Mouse (Mus musculus) forebrain, postnatal 0 days (tissue): ENCODE results near the gene March2. TPM values are rescaled to one million over a fixed set of nuclear protein-coding genes. Genes with fewer than 3 reads are reported as not detected.

Experiments
- ATAC-seq: fragments of 200-750 bp; cut with Nextera tagmentation; 2 replicates; pipeline ENCODE4 v1.8.0; 2017; ENCODE audit warnings: mild to moderate bottlenecking, moderate library complexity
- DNase-seq: peaks from one replicate; pipeline ENCODE4 v3.0.0-alpha.2; 2015
- H3K27ac ChIP-seq: fragments of 300-500 bp; sonication (generic); 2 replicates; pipeline ENCODE4 v1.5.1; 2014; ENCODE audit warnings: low read depth, mild to moderate bottlenecking, antibody characterized with exemption, low read length, moderate library complexity, mixed read lengths
- H3K27me3 ChIP-seq: fragments of 300-500 bp; sonication (generic); 2 replicates; pipeline ENCODE4 v1.6.1; 2014; ENCODE audit warnings: mild to moderate bottlenecking, low read length, mixed read lengths; ENCODE audit not compliant: insufficient read depth
- H3K36me3 ChIP-seq: fragments of 300-500 bp; sonication (generic); 2 replicates; pipeline ENCODE4 v1.6.1; 2014; ENCODE audit warnings: mild to moderate bottlenecking, moderate library complexity; ENCODE audit not compliant: insufficient read depth
- H3K4me1 ChIP-seq: fragments of 300-500 bp; sonication (generic); 2 replicates; pipeline ENCODE4 v1.6.1; 2014; ENCODE audit warnings: antibody characterized with exemption; ENCODE audit not compliant: insufficient read depth
- H3K4me2 ChIP-seq: fragments of 300-500 bp; sonication (generic); 2 replicates; pipeline ENCODE4 v1.6.1; 2014; ENCODE audit warnings: low read depth, mild to moderate bottlenecking, moderate library complexity
- H3K4me3 ChIP-seq: fragments of 300-500 bp; sonication (generic); 2 replicates; pipeline ENCODE4 v1.5.1; 2014; ENCODE audit warnings: low read depth, low read length, mixed read lengths
- H3K9ac ChIP-seq: fragments of 300-500 bp; sonication (generic); 2 replicates; pipeline ENCODE4 v1.6.1; 2014; ENCODE audit warnings: mild to moderate bottlenecking
- H3K9me3 ChIP-seq: fragments of 300-500 bp; sonication (generic); 2 replicates; pipeline ENCODE4 v1.6.1; 2016; ENCODE audit warnings: low read length
- CTCF ChIP-seq: sonication (generic); IDR thresholded peaks from 2 replicates; pipeline ENCODE4 v1.5.1; 2016; ENCODE audit warnings: antibody characterized with exemption, control low read depth, low read depth
- WGBS: fragments of 180-500 bp; shearing (Covaris S2); extraction: QIAGEN DNeasy Blood & Tissue Kit; methylation state at CpG from one replicate; pipeline ENCODE4 v1.1.7; 2014; 5-methylcytosine and 5-hydroxymethylcytosine counted together
- polyA plus RNA-seq: library from polyadenylated mRNA; unstranded; fragments of >200 nt; fragmentation: Nextera tagmentation; extraction: Ambion mirVana; gene quantifications from 2 replicates; pipeline ENCODE4 v1.2.1, GENCODE M21; 2015
- total RNA-seq: library from RNA; depleted of rRNA; stranded (reverse); fragments of >200 nt; gene quantifications from 2 replicates; pipeline ENCODE4 v1.2.3, GENCODE M21; 2014

March2 gene
- total and polyA plus RNA-seq, 2 experiments from 2014 or later, result 72.5 to 96.5 TPM

DNA sequence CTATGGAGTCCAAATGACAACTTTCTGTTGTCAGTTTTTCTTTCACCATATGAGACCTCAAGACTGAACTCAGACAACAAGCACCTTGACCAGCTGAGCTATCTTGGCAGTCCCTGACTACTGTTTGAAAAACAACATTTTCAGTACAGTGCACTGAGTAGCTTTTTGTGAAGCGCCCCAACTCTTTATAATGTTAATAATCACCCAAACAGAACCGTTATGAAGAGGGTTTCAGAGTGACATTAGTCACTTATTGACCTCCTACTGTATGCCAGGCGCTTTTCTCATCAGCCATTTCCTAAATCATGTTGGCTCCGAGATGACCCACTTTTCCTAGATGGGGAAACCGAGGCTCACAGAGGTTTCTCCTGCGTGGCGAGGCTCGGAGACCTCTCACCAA is 488 bp downstream of the March2 start:
- Histone ChIP-seq H3K9ac (peak overlapping the region; percentile 67), H3K4me3 (peak overlapping the region; percentile 74), H3K4me2 (peak overlapping the region; percentile 84), H3K27me3 (no peaks in the 10 kb centered on the region; the same call in 1 of the 2 replicates), H3K36me3 (no peaks in the 10 kb centered on the region), H3K9me3 (no peaks in the 10 kb centered on the region), H3K27ac (peak overlapping the region; percentile 46; the same call in 1 of the 2 replicates), H3K4me1 (no peaks in the 10 kb centered on the region; the same call in 1 of the 2 replicates)
- DNase-seq (no peak), ATAC-seq (no peak)
- no peak for TF ChIP-seq CTCF
- 10% methylated on average over 8 of the region's 8 CpGs for WGBS

DNA sequence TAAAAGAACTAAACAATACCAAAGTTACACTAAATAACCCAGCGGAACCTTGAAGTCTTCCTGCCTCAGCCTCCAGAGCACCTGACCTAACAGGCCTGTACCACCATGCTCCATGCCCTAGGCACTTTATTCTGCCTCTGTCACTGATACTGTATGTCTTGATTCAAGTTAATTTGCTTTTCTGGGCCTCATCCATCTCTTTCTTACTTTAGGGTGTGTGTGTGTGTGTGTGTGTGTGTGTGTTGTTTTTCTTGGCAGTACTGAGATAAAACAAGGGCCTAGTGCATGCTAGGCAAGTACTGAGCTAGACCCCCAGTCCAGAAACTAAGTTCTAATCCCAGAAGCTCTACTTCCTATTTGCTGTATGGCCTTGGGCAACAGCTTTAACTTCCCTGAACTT is 1.2 kb downstream of the March2 start:
- no peaks in the 10 kb centered on the region for H3K27me3 ChIP-seq
- ATAC-seq, result no peak

DNA sequence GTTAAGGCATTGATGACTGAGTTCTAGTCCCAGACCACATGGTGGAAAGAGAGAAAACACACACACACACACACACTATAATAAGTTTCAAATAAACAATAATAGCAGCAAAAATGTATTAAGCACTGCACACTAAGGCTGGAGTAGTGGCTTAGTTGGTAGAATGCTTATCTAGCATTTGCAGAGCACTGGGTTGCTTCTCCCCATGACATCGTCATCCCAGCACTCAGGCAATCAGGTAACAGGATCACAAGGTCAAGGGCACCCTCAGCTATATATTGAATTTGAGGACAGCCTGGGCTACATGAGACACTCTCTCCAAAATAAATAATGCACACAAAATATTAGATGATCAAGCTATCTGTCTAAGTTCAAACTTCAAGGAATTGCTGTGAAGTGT is 3.7 kb downstream of the March2 start:
- no peaks in the 10 kb centered on the region; the same call in 1 of the 2 replicates for H3K4me1 ChIP-seq
- H3K4me2 ChIP-seq, result no peak overlapping the region
- no peaks in the 10 kb centered on the region for H3K27me3 ChIP-seq
- H3K9me3 ChIP-seq, result no peaks in the 10 kb centered on the region
- no peak overlapping the region for H3K9ac ChIP-seq
- WGBS, result 91% methylated on average over 1 of the region's 1 CpGs
- no peak for ATAC-seq
- TF ChIP-seq CTCF, result no peak
- DNase-seq, result no peak
- no peak overlapping the region for H3K27ac ChIP-seq
- H3K36me3 ChIP-seq, result no peaks in the 10 kb centered on the region
- no peak overlapping the region for H3K4me3 ChIP-seq

More for the DNA sequence above, 1.2 kb downstream of the March2 start:
- TF ChIP-seq CTCF, result no peak
- Histone ChIP-seq H3K9me3 (no peaks in the 10 kb centered on the region), H3K4me1 (no peaks in the 10 kb centered on the region; the same call in 1 of the 2 replicates), H3K36me3 (no peaks in the 10 kb centered on the region), H3K9ac (no peak overlapping the region), H3K4me3 (no peak overlapping the region), H3K27ac (no peak overlapping the region), H3K4me2 (no peak overlapping the region)
- 100% methylated on average over 1 of the region's 1 CpGs for WGBS
- no peak for DNase-seq

DNA sequence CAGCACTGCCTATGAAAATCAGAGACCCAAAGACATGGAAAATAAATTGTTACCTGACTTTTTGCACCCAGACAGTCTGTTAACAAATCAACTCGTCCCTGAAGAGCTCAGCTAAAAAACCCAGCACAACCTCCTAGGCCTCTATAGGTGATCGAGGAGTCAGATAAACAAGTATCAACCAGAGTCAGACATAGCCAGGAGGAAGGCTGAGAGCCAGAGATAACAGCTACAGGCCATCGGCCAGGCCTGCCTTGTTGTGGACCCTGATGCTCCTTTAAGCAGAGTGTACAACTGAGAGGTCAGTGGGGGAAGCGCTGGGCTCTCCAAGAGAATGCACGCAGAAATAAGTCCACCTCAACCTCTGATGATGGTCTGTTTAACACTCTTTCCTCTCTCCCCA is 5.2 kb downstream of the March2 start:
- H3K4me1 ChIP-seq, result no peaks in the 10 kb centered on the region; the same call in 1 of the 2 replicates
- WGBS, result 86% methylated on average over 5 of the region's 5 CpGs
- no peak for DNase-seq
- no peak overlapping the region for H3K4me3 ChIP-seq
- no peak overlapping the region for H3K27ac ChIP-seq
- H3K9me3 ChIP-seq, result no peaks in the 10 kb centered on the region
- H3K36me3 ChIP-seq, result peaks cover 8% of the 10 kb centered on the region; the same call in 1 of the 2 replicates
- no peak for TF ChIP-seq CTCF
- no peak overlapping the region for H3K9ac ChIP-seq
- ATAC-seq, result no peak
- H3K27me3 ChIP-seq, result no peaks in the 10 kb centered on the region
- H3K4me2 ChIP-seq, result no peak overlapping the region

DNA sequence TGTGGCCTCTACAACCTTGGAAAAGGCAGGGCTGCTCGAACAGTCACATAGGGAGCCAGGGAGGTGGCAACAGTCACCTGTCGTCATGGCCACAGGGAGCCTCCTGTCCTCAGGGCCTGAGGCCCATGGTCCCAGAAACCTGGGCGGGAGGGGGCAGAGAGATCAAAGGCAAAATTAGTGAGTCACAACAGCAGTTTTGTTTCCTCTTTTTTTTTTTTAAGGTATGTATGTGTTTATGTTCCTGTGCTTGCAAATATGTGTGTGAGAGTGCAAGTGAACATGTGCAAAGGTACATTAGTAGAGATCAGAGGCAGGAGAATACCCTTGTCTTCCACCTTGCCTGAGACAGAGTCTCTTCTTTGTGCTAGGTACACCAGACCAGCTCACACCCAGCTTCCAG is 8.6 kb downstream of the March2 start:
- Histone ChIP-seq H3K4me3 (no peak overlapping the region), H3K9ac (no peak overlapping the region), H3K4me1 (no peaks in the 10 kb centered on the region), H3K27ac (no peak overlapping the region), H3K9me3 (no peaks in the 10 kb centered on the region), H3K4me2 (no peak overlapping the region), H3K36me3 (peaks cover 25% of the 10 kb centered on the region), H3K27me3 (no peaks in the 10 kb centered on the region)
- DNase-seq (no peak), ATAC-seq (no peak)
- no peak for TF ChIP-seq CTCF
- WGBS, result 90% methylated on average over 3 of the region's 3 CpGs

DNA sequence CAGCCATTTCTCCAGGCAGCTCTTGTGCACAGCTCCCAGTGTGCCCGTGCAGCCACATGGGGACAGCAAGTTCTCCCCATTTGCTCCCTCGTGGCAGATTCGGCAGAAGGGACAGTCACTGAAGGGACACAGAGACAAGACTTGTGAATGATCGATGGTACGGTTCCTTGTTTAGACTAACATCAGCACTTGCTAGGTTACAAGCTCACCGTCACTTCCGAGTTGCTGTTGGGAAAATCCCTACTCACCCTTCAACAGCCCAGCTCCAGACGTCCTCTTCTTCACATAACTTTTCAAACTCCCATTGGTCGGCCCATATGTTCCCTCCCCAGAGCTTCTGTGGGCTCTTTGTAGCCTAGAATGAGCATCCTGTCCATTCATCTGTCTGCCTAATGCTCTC is 15.4 kb downstream of the March2 start:
- no peak for TF ChIP-seq CTCF
- 90% methylated on average over 9 of the region's 9 CpGs for WGBS
- no peak for DNase-seq

DNA sequence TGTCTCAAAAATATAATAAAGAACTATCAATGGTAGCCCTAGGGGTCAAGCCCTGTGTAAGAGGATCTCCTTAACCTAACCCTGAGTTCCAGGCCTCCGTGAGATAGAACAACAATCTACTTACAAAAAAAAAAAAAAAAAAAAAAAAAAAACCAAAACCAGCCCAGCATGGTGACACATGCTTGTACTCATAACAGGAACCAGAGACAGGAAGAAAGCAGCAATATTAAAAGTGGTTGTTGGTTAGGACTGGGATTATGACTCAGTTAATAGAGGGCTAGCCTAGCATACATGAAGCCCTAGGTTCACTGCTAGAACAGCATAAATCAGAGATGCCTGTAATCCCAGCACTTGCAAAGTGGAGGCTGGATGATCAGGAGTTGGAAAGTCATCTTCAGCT is 16.3 kb downstream of the March2 start:
- Histone ChIP-seq H3K36me3 (peaks cover 30% of the 10 kb centered on the region), H3K9me3 (no peaks in the 10 kb centered on the region), H3K9ac (no peak overlapping the region), H3K4me3 (no peak overlapping the region), H3K4me2 (no peak overlapping the region), H3K4me1 (no peaks in the 10 kb centered on the region), H3K27ac (no peak overlapping the region), H3K27me3 (no peaks in the 10 kb centered on the region)
- DNase-seq, result no peak
- ATAC-seq, result no peak
- TF ChIP-seq CTCF, result no peak
- WGBS, result 90% methylated on average over 1 of the region's 1 CpGs

More for the DNA sequence above, 15.4 kb downstream of the March2 start:
- no peaks in the 10 kb centered on the region for H3K27me3 ChIP-seq
- H3K9me3 ChIP-seq, result no peaks in the 10 kb centered on the region
- peaks cover 26% of the 10 kb centered on the region for H3K36me3 ChIP-seq
- H3K27ac ChIP-seq, result no peak overlapping the region
- ATAC-seq, result no peak
- no peaks in the 10 kb centered on the region for H3K4me1 ChIP-seq
- no peak overlapping the region for H3K4me3 ChIP-seq
- H3K4me2 ChIP-seq, result no peak overlapping the region
- no peak overlapping the region for H3K9ac ChIP-seq
